Mouse (Mus musculus) adrenal gland, adult (tissue): ENCODE measurements around the gene Naa40.

ENCODE experiments used
- DNase-seq, 2 experiments: peaks; one replicate each; pipeline ENCODE4 v3.0.0; 2022 to 2023; ENCODE audit warnings: low spot score in 1 of 2; ENCODE audit not compliant: inconsistent age in 2 of 2

Gene Naa40

GRCm38 (mm10) chr19:7217162-7217925, 23.6 kb downstream of the Naa40 start, which contains the start of gene Cox8a:
Gene Cox8a (minus strand): TSS chr19:7217616.
- DNase-seq: peak; percentile 98 to 99

GRCm38 (mm10) chr19:7214484-7214883, 26.5 kb downstream of the Naa40 start:
- DNase-seq: peak; percentile 26 to 65

GRCm38 (mm10) chr19:7213010-7213409, 28.0 kb downstream of the Naa40 start:
- DNase-seq: no peak

GRCm38 (mm10) chr19:7212216-7212615, 28.8 kb downstream of the Naa40 start:
- DNase-seq: no peak

GRCm38 (mm10) chr19:7209907-7210646, 30.9 kb downstream of the Naa40 start:
- no peak for DNase-seq

- DNase-seq: peak; percentile 96 to 98
These were observed 34.9 kb downstream of the Naa40 start, which contains the start of gene Otub1 for GRCm38 (mm10) chr19:7205753-7206736. Gene Otub1 (minus strand): TSS chr19:7206316.

- peak in 1 of 2 experiments; percentile 9 for DNase-seq
These were observed 35.7 kb downstream of the Naa40 start for GRCm38 (mm10) chr19:7205326-7205725.

- DNase-seq: peak in 1 of 2 experiments; percentile 52
These were observed 36.1 kb downstream of the Naa40 start for GRCm38 (mm10) chr19:7204898-7205297.

- DNase-seq: peak; percentile 55 to 78
These were observed 40.6 kb downstream of the Naa40 start for GRCm38 (mm10) chr19:7200427-7200826.

GRCm38 (mm10) chr19:7199089-7199488, 41.9 kb downstream of the Naa40 start:
- peak in 1 of 2 experiments; percentile 27 for DNase-seq

GRCm38 (mm10) chr19:7197445-7197844, 43.5 kb downstream of the Naa40 start:
- DNase-seq: peak in 1 of 2 experiments; percentile 67

GRCm38 (mm10) chr19:7196741-7197270, 44.2 kb downstream of the Naa40 start:
- peak; percentile 69 to 84 for DNase-seq

- peak; percentile 80 to 91 for DNase-seq
These were observed 44.9 kb downstream of the Naa40 start for GRCm38 (mm10) chr19:7195900-7196728.

GRCm38 (mm10) chr19:7192561-7192967, 48.4 kb downstream of the Naa40 start:
- DNase-seq: no peak

GRCm38 (mm10) chr19:7191639-7192038, 49.3 kb downstream of the Naa40 start:
- no peak for DNase-seq

GRCm38 (mm10) chr19:7190986-7191385, 50.0 kb downstream of the Naa40 start:
- no peak for DNase-seq

GRCm38 (mm10) chr19:7189026-7189425, 52.0 kb downstream of the Naa40 start:
- DNase-seq: peak in 1 of 2 experiments; percentile 5

GRCm38 (mm10) chr19:7187157-7187556, 53.8 kb downstream of the Naa40 start:
- DNase-seq: no peak

- DNase-seq: no peak
These were observed 55.2 kb downstream of the Naa40 start for GRCm38 (mm10) chr19:7185715-7186291.
